Mouse (Mus musculus): ENCODE measurements at regions not wholly inside any gene's neighbourhood (a gene's known extent, or its start where the extent isn't known, plus 50 kb on each side); places are given as distances from the start of the nearest gene placed in this dataset.

DNA sequence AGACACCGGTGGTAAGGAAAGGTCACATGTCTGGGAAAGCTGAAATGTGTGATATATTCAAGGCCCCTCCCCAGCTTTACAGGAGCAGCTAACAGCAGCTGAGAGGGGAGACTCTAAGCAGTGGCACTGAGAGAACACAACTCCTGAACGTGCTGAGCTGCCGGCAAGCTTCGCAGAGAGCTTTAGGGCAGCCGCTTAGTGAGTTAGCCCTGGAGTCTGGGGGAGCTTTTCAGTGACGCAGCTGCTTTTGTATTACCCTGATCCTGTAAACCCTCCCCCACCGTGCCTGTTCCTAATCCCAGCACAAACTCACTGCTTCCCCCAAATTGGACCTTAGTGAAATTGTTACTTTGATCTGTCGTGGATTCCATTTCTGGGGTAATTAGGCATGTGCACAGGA is 442.6 kb downstream of the Prdm2 start:
- TF ChIP-seq CTCF (IDR thresholded peaks at IDR 0.05; ENCODE audit: extremely low read depth, insufficient read depth, insufficient read length, insufficient replicate concordance) (no peak), POLR2A (IDR thresholded peaks at IDR 0.05; ENCODE audit: low read depth, low read length) (no peak)
